Mouse (Mus musculus) MEL (cell line): ENCODE results near the gene Aox4. TPM values are rescaled to one million over a fixed set of nuclear protein-coding genes. Genes with fewer than 3 reads are reported as not detected.

ENCODE experiments used
- DNase-seq: peaks from one replicate; pipeline ENCODE4 v3.0.0; 2011; ENCODE audit warnings: low read depth, low spot score
- H3K27ac ChIP-seq: 2 replicates; pipeline ENCODE4 v1.5.1; 2012; ENCODE audit warnings: low read depth, mild to moderate bottlenecking, control low read depth, low read length, moderate library complexity; ENCODE audit not compliant: control insufficient read depth
- H3K27me3 ChIP-seq, 2 experiments: fragments of 150-350 bp in 1 of 2; sonication (generic) in 1 of 2; 2 replicates each; pipeline ENCODE4 v1.6.1; 2012; ENCODE audit warnings: low read length in 2 of 2, mild to moderate bottlenecking in 2 of 2, improper control_type of control experiment in 1 of 2, moderate library complexity in 1 of 2; ENCODE audit not compliant: insufficient read depth in 2 of 2, control insufficient read depth in 1 of 2
- H3K36me3 ChIP-seq, 2 experiments: 2 replicates each; pipeline ENCODE4 v1.6.1; 2012 to 2014; ENCODE audit warnings: low read length in 2 of 2, improper control_type of control experiment in 1 of 2, inconsistent platforms in 1 of 2, mild to moderate bottlenecking in 1 of 2; ENCODE audit not compliant: insufficient read depth in 2 of 2, control insufficient read depth in 1 of 2
- H3K4me1 ChIP-seq, 2 experiments: fragments of 150-350 bp in 1 of 2; sonication (generic) in 1 of 2; 2 replicates each; pipeline ENCODE4 v1.6.1; 2012; ENCODE audit warnings: low read length in 2 of 2, improper control_type of control experiment in 1 of 2, mild to moderate bottlenecking in 1 of 2; ENCODE audit not compliant: insufficient read depth in 2 of 2, control insufficient read depth in 1 of 2
- H3K4me3 ChIP-seq, 2 experiments: fragments of 150-350 bp in 1 of 2; sonication (generic) in 1 of 2; 2 replicates each; pipeline ENCODE4 v1.5.1; 2012; ENCODE audit warnings: low read depth in 2 of 2, low read length in 2 of 2, mild to moderate bottlenecking in 2 of 2, moderate library complexity in 2 of 2, control low read depth in 1 of 2, improper control_type of control experiment in 1 of 2; ENCODE audit not compliant: control insufficient read depth in 1 of 2, insufficient read depth in 1 of 2
- H3K79me2 ChIP-seq: 2 replicates; pipeline ENCODE4 v1.6.1; 2012; ENCODE audit warnings: mild to moderate bottlenecking, low read length, moderate library complexity; ENCODE audit not compliant: control insufficient read depth, poor library complexity, insufficient read depth
- H3K9ac ChIP-seq: 2 replicates; pipeline ENCODE4 v1.6.1; 2012; ENCODE audit warnings: low read depth, mild to moderate bottlenecking, control low read depth, low read length, moderate library complexity; ENCODE audit not compliant: control insufficient read depth, poor library complexity, severe bottlenecking
- H3K9me3 ChIP-seq: fragments of 150-350 bp; sonication (generic); replicated peaks from 2 replicates; pipeline ENCODE4 v1.6.1; 2012; ENCODE audit warnings: mild to moderate bottlenecking, low read length, improper control_type of control experiment, moderate library complexity; ENCODE audit not compliant: insufficient read depth
- CHD2 ChIP-seq: IDR thresholded peaks from 2 replicates; pipeline ENCODE4 v1.6.1; 2011; ENCODE audit warnings: low read length, improper control_type of control experiment
- E2F4 ChIP-seq: IDR thresholded peaks from 2 replicates; pipeline ENCODE4 v1.6.1; 2011; ENCODE audit warnings: low read depth, low read length, improper control_type of control experiment, borderline replicate concordance
- EP300 ChIP-seq, 2 experiments: IDR thresholded peaks; 2 replicates each; pipeline ENCODE4 v1.6.1; 2011; ENCODE audit warnings: improper control_type of control experiment in 2 of 2, low read length in 2 of 2, low read depth in 1 of 2, mild to moderate bottlenecking in 1 of 2
- ETS1 ChIP-seq: IDR thresholded peaks from 2 replicates; pipeline ENCODE4 v1.6.1; 2012; ENCODE audit warnings: low read depth, mild to moderate bottlenecking, inconsistent platforms, low read length, improper control_type of control experiment, moderate library complexity
- GABPA ChIP-seq: IDR thresholded peaks from 2 replicates; pipeline ENCODE4 v1.6.1; 2012; ENCODE audit warnings: low read depth, mild to moderate bottlenecking, inconsistent platforms, low read length, improper control_type of control experiment, moderate library complexity
- GATA1 ChIP-seq: IDR thresholded peaks from 2 replicates; pipeline ENCODE4 v1.6.1; 2011; ENCODE audit warnings: low read depth, low read length, improper control_type of control experiment
- JUND ChIP-seq: IDR thresholded peaks from 2 replicates; pipeline ENCODE4 v1.6.1; 2011; ENCODE audit warnings: low read depth, mild to moderate bottlenecking, improper control_type of control experiment, low read length
- MAFK ChIP-seq: IDR thresholded peaks from 2 replicates; pipeline ENCODE4 v1.6.1; 2011; ENCODE audit warnings: low read depth, mild to moderate bottlenecking, low read length, improper control_type of control experiment, borderline replicate concordance
- MAX ChIP-seq: IDR thresholded peaks from 2 replicates; pipeline ENCODE4 v1.6.1; 2011; ENCODE audit warnings: low read length, improper control_type of control experiment
- MAZ ChIP-seq: IDR thresholded peaks from 2 replicates; pipeline ENCODE4 v1.6.1; 2012; ENCODE audit warnings: low read depth, mild to moderate bottlenecking, inconsistent platforms, low read length, improper control_type of control experiment
- MEF2A ChIP-seq: IDR thresholded peaks from 2 replicates; pipeline ENCODE4 v1.6.1; 2014; ENCODE audit warnings: low read depth, mild to moderate bottlenecking, inconsistent platforms, low read length, improper control_type of control experiment; ENCODE audit not compliant: poor library complexity, insufficient replicate concordance, severe bottlenecking; ENCODE audit errors: extremely low read depth
- NELFE ChIP-seq: IDR thresholded peaks from 2 replicates; pipeline ENCODE4 v1.6.1; 2011; ENCODE audit warnings: low read depth, low read length, improper control_type of control experiment
- POLR2AphosphoS5 ChIP-seq: IDR thresholded peaks from 2 replicates; pipeline ENCODE4 v1.6.1; 2012; ENCODE audit warnings: low read depth, borderline replicate concordance, mild to moderate bottlenecking, inconsistent platforms, low read length, moderate library complexity, mixed read lengths
- SIN3A ChIP-seq: IDR thresholded peaks from 2 replicates; pipeline ENCODE4 v1.6.1; 2012; ENCODE audit warnings: low read length, improper control_type of control experiment, inconsistent platforms
- SMC3 ChIP-seq: IDR thresholded peaks from 2 replicates; pipeline ENCODE4 v1.6.1; 2011; ENCODE audit warnings: low read depth, low read length, improper control_type of control experiment
- TBP ChIP-seq: IDR thresholded peaks from 2 replicates; pipeline ENCODE4 v1.8.0; 2011; ENCODE audit warnings: low read depth, low read length, improper control_type of control experiment
- USF1 ChIP-seq: IDR thresholded peaks from 2 replicates; pipeline ENCODE4 v1.6.1; 2014; ENCODE audit warnings: low read depth, mild to moderate bottlenecking, inconsistent platforms, low read length, improper control_type of control experiment, moderate library complexity
- USF2 ChIP-seq, 2 experiments: IDR thresholded peaks; 2 replicates each; pipeline ENCODE4 v1.6.1; 2011 to 2012; ENCODE audit warnings: improper control_type of control experiment in 2 of 2, low read length in 2 of 2, borderline replicate concordance in 1 of 2, inconsistent platforms in 1 of 2, low read depth in 1 of 2, mild to moderate bottlenecking in 1 of 2; ENCODE audit not compliant: insufficient read depth in 1 of 2
- ZC3H11A ChIP-seq: IDR thresholded peaks from 2 replicates; pipeline ENCODE4 v1.6.1; 2012; ENCODE audit warnings: low read depth, mild to moderate bottlenecking, inconsistent platforms, low read length, improper control_type of control experiment
- ZKSCAN1 ChIP-seq: IDR thresholded peaks from 2 replicates; pipeline ENCODE4 v1.6.1; 2012; ENCODE audit warnings: low read depth, mild to moderate bottlenecking, inconsistent platforms, low read length, improper control_type of control experiment, moderate library complexity
- ZMIZ1 ChIP-seq: IDR thresholded peaks from 2 replicates; pipeline ENCODE4 v1.6.1; 2012; ENCODE audit warnings: low read depth, mild to moderate bottlenecking, inconsistent platforms, low read length, improper control_type of control experiment, moderate library complexity
- ZNF384 ChIP-seq: IDR thresholded peaks from 2 replicates; pipeline ENCODE4 v1.6.1; 2012; ENCODE audit warnings: low read depth, mild to moderate bottlenecking, inconsistent platforms, low read length, improper control_type of control experiment
- polyA plus RNA-seq, 2 experiments: library from polyadenylated mRNA; stranded (reverse) in 1 of 2; unstranded in 1 of 2; fragments of >175 nt in 1 of 2; fragments of >200 nt in 1 of 2; gene quantifications; 2 replicates each; pipeline versions ENCODE4 v1.2.1 to v1.2.4; 2012; ENCODE audit warnings: low replicate concordance in 2 of 2, low read depth in 1 of 2; ENCODE audit not compliant: insufficient read length in 2 of 2, insufficient read depth in 1 of 2, missing spikeins in 1 of 2
- total RNA-seq: library from RNA; depleted of rRNA; stranded (reverse); fragments of 300-350 nt; gene quantifications from 2 replicates; pipeline ENCODE4 v1.2.3, GENCODE M21; 2012

The Aox4 gene
- total and polyA plus RNA-seq, 3 experiments = not detected

DNA sequence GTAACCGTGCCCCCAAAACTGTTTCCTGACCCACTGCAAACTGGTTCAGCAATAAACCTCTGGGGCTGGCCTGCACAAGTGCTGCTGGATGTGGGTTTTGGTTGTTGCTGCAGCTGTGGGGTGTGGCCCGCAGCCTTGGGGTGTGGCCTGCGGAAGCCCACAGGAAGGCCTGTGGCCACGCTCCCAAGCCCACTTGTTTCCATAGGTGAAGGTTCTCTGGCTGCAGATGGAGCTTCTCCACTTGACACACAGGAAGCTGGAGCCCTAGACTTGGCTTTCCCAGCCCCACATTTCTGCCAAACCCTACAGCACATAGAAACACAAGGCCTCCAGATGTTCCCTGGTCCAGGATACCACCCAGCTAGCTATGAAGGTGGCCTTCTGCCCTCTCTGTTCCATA is 93.5 kb downstream of the Aox4 start:
- H3K4me3 ChIP-seq = no peak overlapping the region
- DNase-seq = peak; percentile 51
- no peak for TF ChIP-seq SMC3
- no peak for TF ChIP-seq POLR2AphosphoS5
- TF ChIP-seq MEF2A = no peak
- TF ChIP-seq MAFK = no peak
- TF ChIP-seq ZNF384 = no peak
- no peak for TF ChIP-seq ZC3H11A
- no peak for TF ChIP-seq MAZ
- no peak for TF ChIP-seq USF1
- TF ChIP-seq TBP = no peak
- TF ChIP-seq MAX = no peak
- no peak for TF ChIP-seq E2F4
- H3K36me3 ChIP-seq = peaks cover 0 to 12% of the 10 kb centered on the region in 2 experiments; a peak in 2 of 4 replicates
- H3K79me2 ChIP-seq = no peaks in the 10 kb centered on the region
- no peak overlapping the region for H3K27ac ChIP-seq
- H3K9ac ChIP-seq = no peak overlapping the region
- no peaks in the 10 kb centered on the region for H3K9me3 ChIP-seq
- H3K4me1 ChIP-seq = peaks cover 0 to 17% of the 10 kb centered on the region in 2 experiments; a peak in 3 of 4 replicates
- H3K27me3 ChIP-seq = no peaks in the 10 kb centered on the region

DNA sequence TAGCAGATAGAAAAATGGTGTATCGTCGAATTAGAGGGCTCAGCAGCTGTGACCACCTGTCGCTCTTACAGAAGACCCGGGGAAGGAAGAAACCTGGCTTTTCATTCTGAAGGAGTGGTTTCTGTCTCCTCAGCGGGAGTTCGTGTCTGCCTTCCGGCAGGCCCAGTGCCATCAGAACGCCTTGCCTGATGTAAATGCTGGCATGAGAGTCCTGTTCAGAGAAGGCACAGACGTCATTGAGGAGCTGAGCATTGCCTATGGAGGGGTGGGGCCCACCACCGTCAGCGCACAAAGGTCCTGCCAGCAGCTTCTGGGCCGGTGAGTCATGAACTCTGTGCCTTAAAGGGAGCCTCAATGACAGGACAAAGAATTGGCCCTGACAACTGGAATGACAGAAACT is 94.1 kb downstream of the Aox4 start:
- H3K36me3 ChIP-seq = peaks cover 0 to 12% of the 10 kb centered on the region in 2 experiments; a peak in 2 of 4 replicates
- TF ChIP-seq SMC3 (no peak), ZNF384 (no peak)
- H3K27ac ChIP-seq = no peak overlapping the region
- H3K79me2 ChIP-seq = no peaks in the 10 kb centered on the region
- H3K27me3 ChIP-seq = no peaks in the 10 kb centered on the region
- no peak overlapping the region for H3K9ac ChIP-seq
- peak; percentile 20 for DNase-seq
- H3K4me3 ChIP-seq = no peak overlapping the region
- peaks cover 0 to 17% of the 10 kb centered on the region in 2 experiments; a peak in 3 of 4 replicates for H3K4me1 ChIP-seq
- H3K9me3 ChIP-seq = no peaks in the 10 kb centered on the region

DNA sequence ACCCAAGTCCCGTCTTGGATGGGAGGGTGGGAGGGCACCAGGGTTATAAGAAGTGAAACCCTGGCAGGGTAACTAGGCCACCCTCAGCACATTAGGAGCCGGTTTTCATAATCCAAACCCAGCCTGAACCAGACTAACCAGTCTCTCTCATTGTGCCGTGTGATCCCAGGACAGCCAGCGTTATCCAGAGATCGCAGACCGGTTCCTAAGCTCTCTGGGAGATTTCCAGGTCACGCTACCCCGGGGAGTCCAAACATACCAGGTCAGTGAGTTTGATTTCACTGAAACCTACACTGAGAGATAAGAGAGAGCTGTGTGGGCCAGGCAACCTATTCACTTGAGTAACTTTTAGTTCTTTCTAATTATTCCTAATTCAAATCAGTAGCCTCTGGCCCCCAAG is 97.0 kb downstream of the Aox4 start:
- Histone ChIP-seq H3K27ac (no peak overlapping the region), H3K9ac (no peak overlapping the region), H3K36me3 (peaks cover 0 to 12% of the 10 kb centered on the region in 2 experiments; a peak in 2 of 4 replicates), H3K9me3 (no peaks in the 10 kb centered on the region), H3K4me3 (no peak overlapping the region), H3K27me3 (no peaks in the 10 kb centered on the region; a peak in 1 of 4 replicates), H3K4me1 (peaks cover 0 to 16% of the 10 kb centered on the region in 2 experiments; a peak in 3 of 4 replicates), H3K79me2 (no peaks in the 10 kb centered on the region)
- TF ChIP-seq CHD2 (no peak), NELFE (no peak), ZMIZ1 (no peak), EP300 (IDR thresholded peaks at IDR 0.05; ENCODE audit: low read depth in 1 of 2, low read length in 2 of 2) (no peak), E2F4 (no peak), ZKSCAN1 (no peak), JUND (no peak), ETS1 (no peak), MAFK (no peak), GABPA (no peak), ZC3H11A (no peak), TBP (no peak), GATA1 (no peak), USF2 (IDR thresholded peaks at IDR 0.05; ENCODE audit: borderline replicate concordance in 1 of 2, insufficient read depth in 1 of 2, low read depth in 1 of 2, low read length in 2 of 2) (no peak), SIN3A (no peak)
- DNase-seq = no peak
